Mouse (Mus musculus): Measurements from ENCODE around the gene Ssrp1.

The Ssrp1 gene

GRCm38 (mm10) chr2:85037047-85038026 is at the start of gene Ssrp1, which contains the start of gene P2rx3:
TSS of gene Ssrp1 (plus strand) at chr2:85037234.
TSS of gene P2rx3 (minus strand) at chr2:85037462.
- DNase-seq: peak; percentile 95

GRCm38 (mm10) chr2:84987930-84988329 is 49.1 kb upstream of the Ssrp1 start, which contains the start of gene Prg3:
TSS of gene Prg3 (plus strand) at chr2:84988215.
- DNase-seq: no peak

GRCm38 (mm10) chr2:84996376-84996775 is 40.7 kb upstream of the Ssrp1 start:
- DNase-seq: no peak

GRCm38 (mm10) chr2:84999486-85000181 is 37.4 kb upstream of the Ssrp1 start:
- DNase-seq: peak; percentile 42

- DNase-seq: peak; percentile 63
Observed at GRCm38 (mm10) chr2:85001497-85001896, 35.5 kb upstream of the Ssrp1 start.

- DNase-seq: no peak
Observed at GRCm38 (mm10) chr2:85002575-85002974, 34.5 kb upstream of the Ssrp1 start.

GRCm38 (mm10) chr2:85004341-85004740 is 32.7 kb upstream of the Ssrp1 start:
- no peak for DNase-seq

GRCm38 (mm10) chr2:85006600-85006999 is 30.4 kb upstream of the Ssrp1 start:
- DNase-seq: no peak

- peak; percentile 53 for DNase-seq
Observed at GRCm38 (mm10) chr2:85007729-85008128, 29.3 kb upstream of the Ssrp1 start.

- no peak for DNase-seq
Observed at GRCm38 (mm10) chr2:85009212-85009611, 27.8 kb upstream of the Ssrp1 start.

- peak; percentile 21 for DNase-seq
Observed at GRCm38 (mm10) chr2:85011906-85012604, 25.0 kb upstream of the Ssrp1 start.

GRCm38 (mm10) chr2:85012679-85013078 is 24.4 kb upstream of the Ssrp1 start:
- DNase-seq: no peak

- DNase-seq: no peak
Observed at GRCm38 (mm10) chr2:85013826-85014587, 23.0 kb upstream of the Ssrp1 start.

- no peak for DNase-seq
Observed at GRCm38 (mm10) chr2:85014588-85014982, 22.4 kb upstream of the Ssrp1 start.

- DNase-seq: peak; percentile 56
Observed at GRCm38 (mm10) chr2:85022043-85022442, 15.0 kb upstream of the Ssrp1 start.

- no peak for DNase-seq
Observed at GRCm38 (mm10) chr2:85026178-85026577, 10.9 kb upstream of the Ssrp1 start.

GRCm38 (mm10) chr2:85027281-85027680 is 9.8 kb upstream of the Ssrp1 start:
- no peak for DNase-seq

GRCm38 (mm10) chr2:85029897-85030296 is 7.1 kb upstream of the Ssrp1 start:
- peak; percentile 28 for DNase-seq

GRCm38 (mm10) chr2:85030989-85031388 is 6.0 kb upstream of the Ssrp1 start:
- DNase-seq: no peak

- no peak for DNase-seq
Observed at GRCm38 (mm10) chr2:85033121-85033520, 3.9 kb upstream of the Ssrp1 start.

- no peak for DNase-seq
Observed at GRCm38 (mm10) chr2:85034169-85034568, 2.9 kb upstream of the Ssrp1 start.

GRCm38 (mm10) chr2:85036507-85037046 is 457 bp upstream of the Ssrp1 start:
- DNase-seq: no peak

All from lung, postnatal 36 days (tissue).